Mouse (Mus musculus): ENCODE measurements around the gene 4921517D22Rik.

Gene 4921517D22Rik

DNA sequence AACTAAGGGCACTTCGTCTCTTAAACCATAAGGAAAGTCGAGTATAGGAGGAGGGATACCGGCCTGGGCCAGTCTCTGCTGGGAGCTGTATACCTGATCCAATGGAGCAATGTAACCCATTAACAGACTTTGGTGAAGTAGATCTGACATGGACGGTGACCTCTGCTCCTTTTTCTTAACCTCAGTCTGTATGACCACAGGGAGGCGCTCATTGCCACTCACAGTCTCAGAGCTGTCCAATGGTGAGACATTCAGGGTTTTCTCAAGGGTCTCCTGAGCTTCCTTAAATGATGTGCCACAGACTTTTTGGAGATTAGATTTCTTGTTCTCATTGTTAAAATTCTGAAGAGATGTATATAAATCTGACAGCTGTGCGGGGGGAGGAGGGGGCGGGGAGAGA lies 3.3 kb downstream of the 4921517D22Rik start:
- DNase-seq (ENCODE audit: low spot score): no peak

DNA sequence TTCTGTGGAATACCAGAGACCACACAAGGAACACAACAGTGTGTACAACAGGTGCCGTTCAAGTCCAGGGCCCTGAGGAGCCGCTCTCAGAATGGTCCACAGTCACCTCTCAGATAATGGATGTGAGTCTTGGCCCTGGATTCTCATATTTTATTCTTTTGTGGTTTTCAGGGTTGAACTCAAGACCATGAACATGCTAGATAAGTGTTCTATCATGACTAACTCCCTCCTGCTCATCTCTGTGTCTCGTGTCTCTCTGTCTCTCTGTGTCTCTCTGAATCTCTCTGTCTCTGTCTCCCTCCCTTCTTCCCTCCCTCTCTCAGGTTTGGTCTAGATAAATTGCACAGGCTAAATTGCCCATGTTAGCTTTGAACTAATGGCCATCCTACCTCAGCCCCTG lies 4.1 kb downstream of the 4921517D22Rik start:
- DNase-seq (ENCODE audit: low spot score): no peak

DNA sequence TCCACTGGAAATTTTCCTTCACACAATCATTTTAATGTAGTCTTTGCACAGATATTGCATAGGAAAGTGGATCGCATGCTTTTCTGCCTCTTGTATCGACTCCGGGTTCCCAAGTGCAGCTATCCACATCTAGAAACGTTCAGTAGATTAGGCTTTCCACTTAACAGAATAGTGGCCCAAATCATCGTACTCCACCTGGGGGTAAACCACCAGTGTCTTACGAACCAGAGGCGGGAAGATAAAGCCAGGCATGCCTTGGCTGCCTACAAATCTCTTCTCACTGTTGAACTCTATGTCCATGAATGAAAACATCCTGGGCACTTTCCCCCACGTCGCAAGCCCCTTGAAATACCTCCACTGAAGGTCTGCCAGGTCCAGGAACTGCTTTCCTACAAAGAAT lies 4.6 kb downstream of the 4921517D22Rik start:
- no peak for DNase-seq (ENCODE audit: low spot score)

- DNase-seq (ENCODE audit: low spot score): peak; percentile 11
These were observed 5.6 kb downstream of the 4921517D22Rik start for GRCm38 (mm10) chr13:59688338-59688770.

GRCm38 (mm10) chr13:59685236-59685635 lies 8.7 kb downstream of the 4921517D22Rik start:
- DNase-seq (ENCODE audit: low spot score): no peak

DNA sequence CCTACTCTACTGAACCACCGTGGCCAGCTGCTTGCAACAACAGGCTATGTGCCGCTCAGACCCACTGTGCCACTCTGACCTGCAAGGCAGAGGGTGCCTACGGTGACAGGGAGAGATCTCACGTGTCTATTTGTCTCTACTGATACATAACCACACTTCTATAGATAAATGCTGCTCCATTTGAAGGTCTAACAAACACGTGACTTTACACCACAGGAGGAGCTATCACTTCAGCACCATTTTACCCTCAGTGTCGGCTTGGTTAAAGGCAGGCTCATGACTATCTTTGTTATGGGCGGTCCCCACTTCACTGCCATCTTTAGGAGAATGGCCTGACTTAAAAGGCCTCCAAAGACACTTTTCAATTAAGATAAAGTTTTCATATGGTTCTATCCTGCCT lies 11.3 kb downstream of the 4921517D22Rik start:
- DNase-seq (ENCODE audit: low spot score): no peak

DNA sequence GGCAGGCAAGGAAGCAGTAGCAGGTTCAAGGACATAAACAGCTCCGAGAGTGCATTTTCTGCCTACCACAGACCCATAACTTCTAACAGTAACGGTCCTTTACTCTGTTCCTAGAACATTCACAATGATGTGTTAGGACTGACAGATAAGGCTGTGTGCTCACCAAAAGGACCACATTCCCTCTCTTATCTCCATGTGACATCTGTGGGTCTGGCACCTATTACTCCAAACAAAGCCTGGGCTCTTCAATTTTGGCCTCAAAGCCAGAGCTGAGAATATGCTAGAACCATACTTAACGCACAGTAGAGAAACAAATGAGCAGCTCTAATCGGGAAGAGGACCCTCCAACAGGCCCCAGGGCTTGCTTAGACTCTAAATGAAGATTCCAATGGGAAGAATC lies 14.0 kb downstream of the 4921517D22Rik start:
- DNase-seq (ENCODE audit: low spot score): no peak

DNA sequence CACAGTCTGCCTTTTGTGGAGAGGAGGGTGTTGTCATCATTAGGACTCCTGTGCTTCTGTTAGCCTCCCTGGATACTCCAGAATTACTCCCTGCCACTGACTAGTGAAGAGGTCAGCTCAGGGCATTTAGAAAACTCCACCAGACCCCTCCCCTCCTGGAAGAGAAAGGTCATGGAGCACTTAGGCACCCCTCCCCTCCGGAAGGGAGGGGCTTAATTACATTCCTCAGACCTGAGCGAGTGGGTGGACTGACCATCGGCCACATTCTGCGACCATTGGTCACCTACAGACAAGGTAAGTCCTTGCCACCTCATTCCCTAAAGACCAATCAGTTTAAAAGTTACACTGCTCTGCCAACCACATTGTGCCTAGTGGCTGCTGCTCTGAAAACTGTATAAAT lies 14.6 kb downstream of the 4921517D22Rik start:
- DNase-seq (ENCODE audit: low spot score): no peak

DNA sequence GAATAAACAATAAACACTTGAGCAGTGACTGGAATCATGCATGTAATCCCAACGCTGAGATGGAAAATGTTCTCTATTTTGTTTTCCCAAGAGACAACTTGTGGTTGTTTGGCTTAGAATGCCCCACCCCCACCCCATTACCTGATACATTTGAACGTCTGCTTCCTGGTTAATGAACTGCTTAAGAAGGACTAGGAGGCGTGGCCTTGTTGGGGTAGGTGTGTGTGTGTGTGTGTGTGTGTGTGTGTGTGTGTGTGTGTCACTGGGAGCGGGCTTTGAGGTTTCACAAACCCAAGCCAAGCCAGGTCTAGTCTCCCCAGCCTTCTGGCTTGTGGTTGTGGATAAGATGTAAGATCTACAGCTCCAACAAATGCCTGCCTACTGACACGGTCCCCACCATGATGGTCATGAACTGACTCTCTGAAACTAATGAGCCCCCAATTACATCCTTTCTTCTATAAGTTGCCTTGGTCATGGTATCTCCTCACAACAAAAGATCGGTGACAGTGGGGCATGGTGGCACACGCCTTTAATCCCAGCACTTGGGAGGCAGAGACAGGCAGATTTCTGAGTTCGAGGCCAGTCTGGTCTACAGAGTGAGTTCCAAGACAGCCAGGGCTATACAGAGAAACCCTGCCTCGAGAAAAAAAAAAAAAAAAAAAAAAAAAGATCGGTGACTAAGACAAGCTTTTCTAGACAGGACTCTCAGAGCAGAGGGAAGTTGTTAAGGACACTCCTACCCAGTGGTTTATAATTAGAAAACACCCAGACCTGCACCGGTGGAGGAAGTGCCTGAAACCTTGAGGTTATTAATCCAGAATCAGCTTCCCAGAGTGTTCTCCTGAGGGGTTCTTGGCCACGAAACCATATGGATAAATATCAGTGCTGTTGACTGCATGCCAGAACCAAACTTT lies 17.3 kb downstream of the 4921517D22Rik start:
- DNase-seq (ENCODE audit: low spot score): no peak

DNA sequence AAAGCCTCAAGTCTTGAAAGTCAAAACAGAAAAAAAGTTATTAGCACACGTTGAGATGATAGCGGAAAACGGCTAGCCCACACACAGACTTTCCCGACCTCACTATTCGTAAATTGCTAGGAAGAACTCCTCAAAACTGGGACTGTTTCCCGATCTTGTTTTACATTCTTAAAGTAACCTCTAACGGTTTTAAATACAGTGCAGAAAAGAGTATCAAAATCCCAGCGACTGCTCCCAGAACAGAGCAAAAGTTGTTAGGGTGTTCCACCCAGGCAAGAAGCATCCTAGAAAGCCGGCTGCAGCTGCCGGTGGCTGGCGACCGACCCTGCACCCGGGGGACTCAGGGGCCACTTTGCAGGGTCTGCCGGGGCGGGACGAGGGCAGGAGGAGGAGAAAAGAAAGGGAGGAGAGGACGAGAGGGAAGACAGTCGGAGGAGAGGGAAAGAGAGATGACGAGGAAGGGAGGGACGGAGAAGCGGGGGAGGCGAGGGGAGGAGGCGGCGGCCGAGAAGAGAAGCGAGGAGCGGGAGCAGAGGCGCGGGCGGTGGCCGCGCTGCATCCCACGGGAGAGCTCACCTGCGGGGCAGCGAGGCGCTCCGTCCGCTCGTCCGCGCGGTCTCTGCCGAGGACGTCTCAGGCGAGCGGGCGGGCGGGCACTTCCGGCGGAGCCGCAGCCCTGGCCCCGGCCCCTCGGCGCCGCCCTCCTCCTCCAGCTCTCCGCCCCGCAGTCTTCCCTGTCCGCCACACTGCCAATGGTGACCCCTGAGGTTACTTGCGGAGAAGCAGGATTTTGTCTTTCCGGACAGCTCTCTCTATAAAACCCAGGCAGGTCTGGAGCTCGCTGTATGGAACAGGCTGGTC lies 18.5 kb downstream of the 4921517D22Rik start, which contains the start of gene Golm1:
Gene Golm1, minus strand, starts transcription at position 661 of the 861 bp plus-strand sequence.
- peak; percentile 29 for DNase-seq (ENCODE audit: low spot score)

DNA sequence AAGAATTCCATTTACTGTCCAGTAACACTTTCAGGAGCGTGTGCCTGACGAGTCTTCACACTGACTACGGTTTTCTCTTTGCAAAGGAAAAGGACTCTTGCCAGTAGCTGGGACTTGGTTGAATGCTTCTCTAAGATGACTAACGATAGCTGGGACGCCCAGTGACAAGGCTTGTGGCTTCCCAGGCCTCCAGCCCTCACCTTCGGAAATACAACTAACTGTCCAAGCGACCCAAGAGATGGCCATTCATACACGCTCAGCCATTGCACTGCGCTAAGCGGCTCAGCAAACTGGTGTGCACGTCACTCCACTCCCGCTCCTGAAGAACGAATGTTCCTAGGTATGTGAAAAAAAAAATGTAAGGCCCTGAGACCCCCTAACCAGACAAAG lies 19.2 kb downstream of the 4921517D22Rik start:
- no peak for DNase-seq (ENCODE audit: low spot score)

DNA sequence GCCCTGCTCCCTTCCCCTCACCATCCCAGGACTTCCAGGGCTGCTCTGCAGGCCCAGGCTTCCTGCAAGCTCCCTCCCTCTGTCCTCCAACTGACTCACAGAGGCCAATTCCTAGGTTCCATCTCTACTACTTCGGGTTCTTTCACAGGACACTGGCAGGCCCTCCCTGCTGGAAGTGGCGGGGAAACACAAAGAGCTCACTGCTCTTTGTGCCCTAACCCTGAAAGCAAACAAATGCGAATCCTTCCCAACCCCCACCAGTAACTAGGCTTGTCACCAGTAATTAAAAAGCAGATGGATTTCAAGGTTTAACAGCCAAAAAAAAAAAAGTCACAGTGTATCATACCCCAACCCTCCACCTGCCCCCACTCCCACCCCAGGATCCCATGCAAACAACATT lies 19.7 kb downstream of the 4921517D22Rik start:
- no peak for DNase-seq (ENCODE audit: low spot score)

DNA sequence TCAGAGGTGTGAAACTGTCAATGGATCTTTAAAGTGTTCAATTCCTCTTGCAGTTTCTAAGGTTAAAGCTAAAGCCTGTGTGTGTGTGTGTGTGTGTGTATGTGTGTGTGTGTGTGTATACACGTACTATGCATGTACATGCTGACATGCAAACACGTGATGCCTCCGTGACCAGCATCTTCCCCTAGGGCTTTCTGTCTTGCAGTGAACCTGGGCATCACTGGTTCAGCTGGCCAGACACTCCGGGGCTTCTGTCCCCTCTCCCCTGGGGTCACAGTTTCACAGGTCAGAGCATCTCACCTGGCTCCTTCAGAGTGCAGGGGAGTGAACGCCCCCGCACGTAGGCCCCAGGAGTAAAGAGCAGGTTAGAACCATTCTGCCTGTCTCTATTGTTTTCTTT lies 20.3 kb downstream of the 4921517D22Rik start:
- no peak for DNase-seq (ENCODE audit: low spot score)

DNA sequence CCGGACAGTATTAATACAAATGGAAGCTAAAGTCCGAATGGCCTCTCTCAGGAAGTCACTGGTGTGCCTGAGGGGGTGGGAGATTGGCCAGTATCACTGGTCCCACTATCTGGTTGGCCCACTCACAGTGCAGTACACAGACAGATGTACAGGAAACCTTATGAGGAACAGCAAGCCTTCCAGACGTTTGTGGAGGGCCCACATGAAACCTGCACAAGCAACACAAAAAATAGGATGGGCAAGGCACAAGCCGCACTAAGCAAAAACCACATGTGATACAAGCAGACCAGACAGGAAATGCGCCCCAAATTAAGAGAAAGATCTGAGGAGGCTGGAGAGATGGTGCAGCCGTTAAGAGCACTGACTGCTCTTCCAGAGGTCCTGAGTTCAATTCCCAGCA lies 21.7 kb downstream of the 4921517D22Rik start:
- no peak for DNase-seq (ENCODE audit: low spot score)

DNA sequence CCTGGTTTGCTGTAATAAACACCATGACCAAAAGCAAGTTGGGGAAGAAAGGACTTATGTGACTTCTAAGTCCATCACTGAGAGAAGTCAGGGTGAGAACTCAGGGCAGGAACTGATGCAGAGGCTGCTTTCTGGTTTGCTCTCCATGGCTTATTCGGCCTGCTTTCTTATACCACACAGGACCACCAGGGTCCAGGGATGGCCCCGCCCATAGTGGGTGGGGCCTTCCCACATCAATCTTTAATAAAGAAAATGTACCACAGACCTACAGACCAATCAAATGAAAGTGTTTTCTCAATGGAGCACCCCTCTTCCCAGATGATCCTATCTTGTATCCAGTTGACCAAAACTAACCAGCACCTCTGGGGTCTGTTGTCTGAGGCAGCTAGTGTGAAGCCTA lies 22.4 kb downstream of the 4921517D22Rik start:
- DNase-seq (ENCODE audit: low spot score): no peak

DNA sequence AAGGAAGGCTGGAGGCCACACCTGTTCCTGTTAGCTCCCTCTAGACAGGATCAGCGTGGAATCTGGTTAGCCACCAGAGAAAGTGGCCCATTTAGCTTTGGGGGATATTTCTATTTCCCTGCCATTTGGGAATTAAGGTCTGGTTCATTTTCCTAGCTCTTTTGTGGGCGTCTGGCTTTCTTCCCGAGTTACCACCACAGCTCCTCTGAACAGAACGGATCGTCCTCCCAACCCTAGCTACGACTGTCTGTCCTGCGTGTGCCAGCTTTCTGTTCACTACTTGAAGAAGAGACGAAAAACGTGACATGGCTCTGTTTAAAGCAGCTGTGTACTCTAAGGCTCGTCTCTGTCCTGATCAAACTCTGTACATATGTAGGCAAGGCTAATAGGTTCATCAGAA lies 24.0 kb downstream of the 4921517D22Rik start:
- no peak for DNase-seq (ENCODE audit: low spot score)

DNA sequence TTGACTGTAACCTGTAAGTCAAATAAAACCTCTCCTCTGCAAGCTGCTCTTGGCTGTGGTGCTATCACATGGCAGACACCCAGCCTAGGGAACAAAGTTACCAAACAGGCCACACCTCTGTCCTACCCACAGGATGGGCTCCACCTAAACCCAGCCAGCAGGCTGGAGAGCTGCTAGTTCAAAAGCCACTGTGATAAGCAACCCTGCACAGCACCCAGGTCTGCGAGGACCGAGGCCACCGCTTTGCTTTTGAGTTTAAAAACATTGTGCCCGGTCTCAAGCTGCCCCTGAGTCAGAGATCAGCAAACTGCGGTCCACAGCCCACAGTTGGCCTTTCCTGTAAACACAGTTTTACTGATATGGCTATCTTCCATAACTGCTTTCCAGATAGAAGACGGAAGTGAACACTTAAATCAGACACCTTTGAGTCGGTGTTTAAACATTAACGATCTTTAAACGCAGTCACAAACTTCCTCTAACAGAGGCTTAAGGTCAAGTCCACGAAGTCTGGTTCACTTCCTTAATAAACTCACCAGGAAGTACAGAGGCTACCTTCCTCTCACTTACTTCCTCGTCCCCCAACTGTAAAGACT lies 25.3 kb downstream of the 4921517D22Rik start:
- DNase-seq (ENCODE audit: low spot score): no peak

GRCm38 (mm10) chr13:59667763-59668162 lies 26.1 kb downstream of the 4921517D22Rik start:
- DNase-seq (ENCODE audit: low spot score): no peak

GRCm38 (mm10) chr13:59663939-59664712 lies 29.8 kb downstream of the 4921517D22Rik start:
- no peak for DNase-seq (ENCODE audit: low spot score)

GRCm38 (mm10) chr13:59661966-59662365 lies 31.9 kb downstream of the 4921517D22Rik start:
- DNase-seq (ENCODE audit: low spot score): no peak

DNA sequence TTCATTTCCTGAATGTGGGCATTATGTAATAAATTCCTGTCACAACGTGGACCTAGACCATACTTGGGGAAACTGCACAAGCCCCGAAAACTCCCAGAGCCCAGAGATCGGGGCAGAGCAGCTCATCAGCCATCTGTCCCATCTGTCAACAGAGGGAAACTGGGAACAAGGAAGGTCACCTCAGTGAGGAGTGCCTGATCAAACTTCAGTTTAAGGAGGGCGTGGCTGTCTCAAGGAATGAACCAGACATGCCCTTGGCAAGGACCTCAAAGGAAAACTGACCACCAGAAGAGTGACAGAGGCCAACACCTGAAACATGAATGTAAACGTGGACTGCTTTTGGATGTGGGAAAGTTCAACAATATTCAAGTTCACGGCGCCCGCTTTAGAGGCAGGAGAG lies 32.5 kb downstream of the 4921517D22Rik start:
- DNase-seq (ENCODE audit: low spot score): no peak

GRCm38 (mm10) chr13:59660371-59660770 lies 33.5 kb downstream of the 4921517D22Rik start:
- no peak for DNase-seq (ENCODE audit: low spot score)
